Comparison of ENCODE assay signal across 16 mouse cellular contexts in genomic region chr14:71326521-71327105, GRCm38 (mm10).
DNase-seq lines count a peak whose midpoint lies in the region.
"Had no signal": no experiment of that assay in that cellular context is flagged by ENCODE, and none has a peak within 500 bp of the region (broad histone marks: within the 10 kb centered on the region; RNA-seq: fewer than 3 reads in every experiment).

No protein-coding gene starts in this region.

- DNase-seq in cerebellum, postnatal 14 days = peak; percentile 20 to 38
- no peak for DNase-seq in cerebellum, adult 9-11 months
- DNase-seq in right cerebral cortex, adult 18-20 months = peak; percentile 50
- no peak for DNase-seq in right cerebral cortex, postnatal 4 days
- DNase-seq in NIH3T3 (ENCODE audit: low read depth) = peak; percentile 68
- peak; percentile 72 for DNase-seq in brain, adult 2 months (ENCODE audit: low read depth, low spot score)
- DNase-seq in testis, postnatal 10 days (ENCODE audit: low spot score) = no peak
- no peak for DNase-seq in B cell, adult 2 months
- DNase-seq: gastrocnemius, postnatal 14 days; kidney, adult 11 months; kidney, postnatal 36 days; layer of hippocampus, postnatal 36 days; left cerebral cortex, postnatal 4 days; lung, postnatal 36 days; retina, postnatal 1 day; spleen, adult 18-20 months had no signal

Comparison
In these comparisons a context has a peak if more than half of its experiments do, and no peak if none do; other contexts are left out.
1. DNase-seq: peak in cerebellum, postnatal 14 days (2 of 2), right cerebral cortex, adult 18-20 months (single experiment), NIH3T3 (single experiment) and brain, adult 2 months (single experiment); none in cerebellum, adult 9-11 months (single experiment), right cerebral cortex, postnatal 4 days (single experiment), testis, postnatal 10 days (single experiment) and B cell, adult 2 months (0 of 2).